Mouse (Mus musculus) hindbrain, embryonic 10.5 days (tissue): ENCODE data around the gene Paqr9. TPM values are rescaled to one million over a fixed set of nuclear protein-coding genes. Genes with fewer than 3 reads are reported as not detected.

Experiments used
- DNase-seq: peaks from one replicate; pipeline ENCODE4 v3.0.0-alpha.2; 2017; ENCODE audit warnings: low spot score
- H3K27ac ChIP-seq: fragments of 300-500 bp; sonication (generic); 2 replicates; pipeline ENCODE4 v1.5.1; 2016; ENCODE audit warnings: mild to moderate bottlenecking, moderate library complexity
- H3K27me3 ChIP-seq: fragments of 300-500 bp; sonication (generic); 2 replicates; pipeline ENCODE4 v1.6.1; 2016; ENCODE audit warnings: mild to moderate bottlenecking; ENCODE audit not compliant: poor library complexity, insufficient read depth, severe bottlenecking
- H3K36me3 ChIP-seq: fragments of 300-500 bp; sonication (generic); 2 replicates; pipeline ENCODE4 v1.6.1; 2016; ENCODE audit warnings: mild to moderate bottlenecking, moderate library complexity
- H3K4me1 ChIP-seq: fragments of 300-500 bp; sonication (generic); replicated peaks from 2 replicates; pipeline ENCODE4 v1.6.1; 2016; ENCODE audit warnings: mild to moderate bottlenecking
- H3K4me3 ChIP-seq: fragments of 300-500 bp; sonication (generic); 2 replicates; pipeline ENCODE4 v1.5.1; 2016; ENCODE audit warnings: mild to moderate bottlenecking, moderate library complexity
- H3K9me3 ChIP-seq: fragments of 300-500 bp; sonication (generic); 2 replicates; pipeline ENCODE4 v1.6.1; 2016; ENCODE audit warnings: mild to moderate bottlenecking, moderate library complexity
- WGBS: fragments of 180-500 bp; shearing (Covaris S2); methylation state at CpG from one replicate; pipeline ENCODE4 v1.1.7; 2016; 5-methylcytosine and 5-hydroxymethylcytosine counted together
- polyA plus RNA-seq: library from polyadenylated mRNA; unstranded; fragments of >200 nt; fragmentation: Nextera tagmentation; extraction: Ambion mirVana; gene quantifications from 2 replicates; pipeline ENCODE4 v1.2.1, GENCODE M21; 2016

Gene Paqr9
- polyA plus RNA-seq, 1 experiment from 2014 or later, result 0.18 TPM

DNA sequence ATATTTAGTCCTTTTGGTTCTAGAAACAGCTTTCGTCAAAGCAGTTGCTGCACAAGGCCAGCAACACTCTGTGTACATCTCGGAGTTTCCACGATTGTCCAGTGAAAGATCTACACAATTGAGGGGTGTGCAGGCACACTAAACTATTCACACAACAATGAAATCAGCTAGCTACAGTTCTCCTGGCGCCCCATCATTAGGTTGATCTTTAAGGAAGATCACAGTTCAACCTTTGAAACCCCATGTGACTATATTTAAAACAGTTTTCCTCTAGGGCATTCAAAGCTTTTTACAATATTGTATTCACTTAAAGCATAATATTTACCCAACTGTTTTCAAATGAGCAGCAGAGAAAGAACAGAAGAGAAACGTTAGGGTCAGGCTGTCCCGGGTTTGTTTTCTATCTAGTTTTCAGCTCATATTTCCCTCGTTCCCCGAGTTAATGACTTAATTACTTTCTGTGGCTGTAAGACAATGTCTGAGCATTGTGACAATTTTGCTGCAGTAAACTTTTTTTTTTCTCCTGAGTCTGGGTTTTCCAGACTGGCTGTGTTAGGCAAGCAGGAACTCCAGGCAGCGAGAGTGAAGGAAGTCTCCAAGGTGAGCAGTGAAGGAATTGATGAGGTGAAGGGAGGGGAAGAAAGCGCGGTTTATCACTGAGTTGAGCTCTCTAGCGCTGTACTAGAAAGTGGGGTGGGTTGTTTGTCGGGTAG lies 38.2 kb downstream of the Paqr9 start:
- no peak overlapping the region for H3K4me3 ChIP-seq
- WGBS, result 60% methylated on average over 13 of the region's 13 CpGs

DNA sequence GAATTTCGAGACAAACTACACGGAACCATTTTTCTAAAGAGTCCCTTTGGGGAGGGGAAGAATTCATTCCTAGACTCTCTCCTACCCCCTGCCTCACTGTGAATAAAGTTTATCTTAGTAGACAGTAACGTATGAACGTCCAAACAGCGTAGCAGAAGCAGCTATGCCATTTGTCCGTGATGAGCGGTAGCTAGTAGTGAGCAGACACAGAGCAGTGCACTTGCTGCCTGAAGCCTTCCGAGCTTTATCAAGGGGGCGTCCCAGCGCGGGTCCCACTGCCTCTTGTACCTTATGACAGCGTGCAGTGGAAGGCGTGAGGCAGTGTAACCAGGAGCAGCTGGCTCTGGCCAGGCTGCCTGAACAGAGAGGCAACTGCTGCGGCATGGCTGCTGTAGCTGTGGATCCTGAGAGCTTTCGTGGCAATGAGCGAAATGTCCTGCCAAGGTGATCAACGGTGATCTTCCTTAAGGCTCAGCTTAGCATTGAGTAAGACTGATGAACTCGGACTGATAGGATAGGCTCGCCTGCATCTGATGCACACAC lies 38.8 kb downstream of the Paqr9 start:
- Histone ChIP-seq H3K27ac (no peak overlapping the region), H3K4me1 (0 out of 2 replicates have a peak, but pooled peaks cover 4% of the 10 kb centered on the region), H3K27me3 (0 out of 2 replicates have a peak, but pooled peaks cover 3% of the 10 kb centered on the region), H3K36me3 (no peaks in the 10 kb centered on the region), H3K4me3 (no peak overlapping the region), H3K9me3 (no peaks in the 10 kb centered on the region)
- WGBS, result 61% methylated on average over 19 of the region's 19 CpGs
- no peak for DNase-seq

More for the DNA sequence above, 38.2 kb downstream of the Paqr9 start:
- Histone ChIP-seq H3K36me3 (no peaks in the 10 kb centered on the region), H3K4me1 (0 out of 2 replicates have a peak, but pooled peaks cover 4% of the 10 kb centered on the region), H3K27me3 (0 out of 2 replicates have a peak, but pooled peaks cover 3% of the 10 kb centered on the region), H3K27ac (no peak overlapping the region), H3K9me3 (no peaks in the 10 kb centered on the region)
- no peak for DNase-seq

DNA sequence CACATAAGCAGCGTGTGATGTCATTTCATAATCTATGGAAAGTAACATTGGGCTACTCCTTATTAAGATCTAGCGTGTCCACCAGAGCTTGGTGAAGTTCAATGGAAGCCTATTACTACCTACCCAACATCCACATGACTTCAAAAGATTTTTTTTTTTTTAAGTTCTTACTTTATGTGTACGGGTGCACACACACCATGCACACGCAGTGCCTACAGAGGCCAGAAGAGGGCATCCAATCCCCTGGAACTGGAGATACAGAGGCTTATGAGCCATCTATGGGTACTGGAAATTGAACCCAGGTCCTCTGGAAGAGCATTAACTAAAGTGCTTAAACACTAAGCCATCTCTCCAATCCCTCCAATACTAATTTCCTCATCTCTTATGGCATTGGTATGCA lies 39.9 kb downstream of the Paqr9 start:
- Histone ChIP-seq H3K4me1 (0 out of 2 replicates have a peak, but pooled peaks cover 4% of the 10 kb centered on the region), H3K27me3 (0 out of 2 replicates have a peak, but pooled peaks cover 3% of the 10 kb centered on the region), H3K27ac (no peak overlapping the region), H3K36me3 (no peaks in the 10 kb centered on the region), H3K4me3 (no peak overlapping the region), H3K9me3 (no peaks in the 10 kb centered on the region)
- DNase-seq, result no peak
- WGBS, result 86% methylated on average over 4 of the region's 4 CpGs

DNA sequence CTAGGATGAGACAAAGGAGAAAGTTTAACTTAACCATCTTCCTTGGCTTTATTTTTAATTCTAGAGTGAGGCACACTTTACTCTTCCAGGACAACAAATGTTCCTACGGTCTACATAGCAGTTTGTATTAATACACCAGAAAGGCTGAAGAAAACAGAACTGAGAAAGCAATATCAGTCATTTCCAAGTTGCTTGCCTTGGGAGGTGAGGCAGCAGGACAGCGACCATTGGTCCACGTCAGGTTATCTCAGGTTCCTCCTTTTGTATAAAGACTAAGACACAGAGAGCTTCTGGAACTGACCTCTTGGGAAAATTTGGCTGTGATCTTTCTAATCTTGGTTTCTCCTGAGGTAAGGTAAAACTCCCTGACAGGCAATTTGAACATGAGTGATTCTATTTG lies 43.4 kb downstream of the Paqr9 start:
- H3K27me3 ChIP-seq, result 0 out of 2 replicates have a peak, but pooled peaks cover 3% of the 10 kb centered on the region
- H3K9me3 ChIP-seq, result no peaks in the 10 kb centered on the region
- 0 out of 2 replicates have a peak, but pooled peaks cover 4% of the 10 kb centered on the region for H3K4me1 ChIP-seq
- no peak overlapping the region for H3K27ac ChIP-seq
- 82% methylated on average over 3 of the region's 3 CpGs for WGBS
- H3K36me3 ChIP-seq, result no peaks in the 10 kb centered on the region
- no peak for DNase-seq
- H3K4me3 ChIP-seq, result no peak overlapping the region

DNA sequence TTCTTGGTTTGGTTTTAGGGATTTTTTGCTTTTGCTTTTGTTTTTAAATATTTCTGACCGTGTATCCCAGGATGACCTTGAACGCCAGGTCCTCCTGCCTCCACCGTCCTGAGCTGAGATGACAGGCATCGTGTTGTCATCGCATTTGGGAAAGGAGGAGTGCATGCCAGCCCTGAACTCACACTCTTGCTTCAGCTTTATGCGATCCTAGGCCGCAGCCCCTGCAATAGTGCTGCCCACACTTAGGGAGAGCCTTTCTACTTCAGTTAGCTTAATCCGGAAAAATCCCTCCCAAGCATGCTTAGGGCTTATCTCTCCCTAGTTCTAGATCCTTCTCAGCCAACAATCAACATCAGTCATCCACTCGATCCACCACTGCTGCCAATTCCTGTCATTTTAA lies 43.9 kb downstream of the Paqr9 start:
- Histone ChIP-seq H3K27me3 (0 out of 2 replicates have a peak, but pooled peaks cover 2% of the 10 kb centered on the region), H3K4me1 (0 out of 2 replicates have a peak, but pooled peaks cover 1% of the 10 kb centered on the region), H3K9me3 (no peaks in the 10 kb centered on the region), H3K4me3 (no peak overlapping the region), H3K27ac (no peak overlapping the region), H3K36me3 (no peaks in the 10 kb centered on the region)
- WGBS, result 90% methylated on average over 9 of the region's 9 CpGs
- no peak for DNase-seq

DNA sequence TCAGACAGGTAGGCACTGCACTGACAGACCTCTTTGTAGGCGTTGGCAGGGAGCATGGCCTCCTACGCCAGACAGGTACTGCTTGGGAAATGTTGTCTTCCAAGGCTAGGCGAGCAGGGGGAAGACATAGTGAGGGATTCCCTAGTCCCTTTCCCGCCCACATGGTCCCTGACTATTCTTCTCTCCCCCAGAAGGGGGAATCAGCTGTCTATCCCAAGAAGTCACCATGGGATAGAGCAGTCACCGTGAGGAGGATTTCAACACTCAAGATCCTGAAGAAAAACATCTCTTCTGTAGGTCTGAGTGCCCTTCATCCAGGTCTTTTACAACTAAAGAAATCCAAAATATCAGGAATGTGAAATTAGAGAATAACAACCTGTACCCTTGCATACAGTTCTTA lies 47.7 kb downstream of the Paqr9 start:
- 61% methylated on average over 5 of the region's 5 CpGs for WGBS

DNA sequence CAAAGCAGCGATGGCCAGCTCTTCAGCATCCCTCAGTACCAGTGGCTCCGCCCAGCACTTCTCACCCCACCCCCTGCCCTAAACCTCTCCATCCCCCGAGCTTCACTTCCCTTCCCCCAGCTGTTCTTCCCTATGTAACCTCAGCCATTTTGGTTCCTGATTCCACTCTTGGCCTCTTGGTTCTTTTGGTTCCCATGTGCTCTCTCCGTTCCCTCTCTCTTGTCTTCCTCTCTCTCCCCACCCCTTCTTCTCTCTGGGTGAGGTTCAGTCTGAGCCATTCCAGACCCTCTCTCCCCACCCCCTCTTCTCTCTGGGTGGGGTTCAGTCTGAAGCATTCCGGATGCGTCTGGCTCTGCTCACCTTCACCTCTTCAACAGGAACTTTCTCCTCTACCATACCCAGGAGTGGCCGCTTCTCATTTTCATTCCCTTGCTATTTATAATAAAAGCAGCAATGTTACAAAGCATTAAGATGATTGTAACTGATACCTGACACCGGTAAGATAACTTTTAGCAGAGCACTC lies 52.9 kb downstream of the Paqr9 start:
- H3K4me1 ChIP-seq, result peaks cover 14% of the 10 kb centered on the region
- no peaks in the 10 kb centered on the region for H3K36me3 ChIP-seq
- no peaks in the 10 kb centered on the region for H3K9me3 ChIP-seq
- DNase-seq, result no peak
- H3K27ac ChIP-seq, result no peak overlapping the region
- H3K4me3 ChIP-seq, result no peak overlapping the region
- no peaks in the 10 kb centered on the region for H3K27me3 ChIP-seq
- WGBS, result 79% methylated on average over 8 of the region's 8 CpGs

More for the DNA sequence above, 47.7 kb downstream of the Paqr9 start:
- Histone ChIP-seq H3K27me3 (no peaks in the 10 kb centered on the region), H3K27ac (no peak overlapping the region), H3K4me3 (no peak overlapping the region), H3K36me3 (no peaks in the 10 kb centered on the region), H3K9me3 (no peaks in the 10 kb centered on the region), H3K4me1 (no peaks in the 10 kb centered on the region)
- no peak for DNase-seq

DNA sequence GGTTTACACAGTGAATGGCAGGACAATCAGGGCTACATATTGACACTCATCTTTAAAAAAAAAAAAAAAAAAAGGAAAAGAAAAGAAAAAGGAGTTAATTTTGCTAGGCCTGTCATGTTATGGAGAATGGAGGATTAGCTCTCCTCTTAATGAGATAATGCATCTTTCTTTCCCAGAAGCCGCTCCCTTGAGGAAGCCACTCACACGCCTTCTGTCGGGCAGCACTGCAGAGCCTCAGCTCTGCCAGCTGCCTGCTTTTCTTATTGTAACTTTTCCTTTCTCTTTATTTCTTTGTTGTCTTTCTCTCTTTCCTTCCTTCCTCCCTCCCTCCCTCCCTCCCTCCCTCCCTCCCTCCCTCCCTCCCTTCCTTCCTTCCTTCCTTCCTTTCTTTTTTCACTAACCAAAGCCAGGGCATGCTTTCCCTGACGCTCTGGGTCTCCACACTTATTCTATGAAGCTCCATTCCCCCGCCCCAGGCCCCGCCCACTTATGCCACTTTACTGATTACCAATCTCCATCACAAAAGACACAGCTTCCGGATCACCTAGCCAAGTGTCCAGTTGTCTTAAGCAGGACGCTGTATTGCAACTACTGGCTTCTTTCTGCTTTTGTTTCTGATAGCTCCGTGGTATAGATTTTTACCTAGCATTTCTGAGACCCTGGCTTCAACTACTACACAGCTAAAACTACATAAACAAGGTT lies 54.1 kb downstream of the Paqr9 start:
- DNase-seq, result peak; percentile 28
- Histone ChIP-seq H3K27ac (no peak overlapping the region), H3K36me3 (no peaks in the 10 kb centered on the region), H3K4me3 (peak overlapping the region; percentile 29), H3K9me3 (no peaks in the 10 kb centered on the region), H3K4me1 (peaks cover 14% of the 10 kb centered on the region), H3K27me3 (no peaks in the 10 kb centered on the region)
- WGBS, result 22% methylated on average over 9 of the region's 9 CpGs

DNA sequence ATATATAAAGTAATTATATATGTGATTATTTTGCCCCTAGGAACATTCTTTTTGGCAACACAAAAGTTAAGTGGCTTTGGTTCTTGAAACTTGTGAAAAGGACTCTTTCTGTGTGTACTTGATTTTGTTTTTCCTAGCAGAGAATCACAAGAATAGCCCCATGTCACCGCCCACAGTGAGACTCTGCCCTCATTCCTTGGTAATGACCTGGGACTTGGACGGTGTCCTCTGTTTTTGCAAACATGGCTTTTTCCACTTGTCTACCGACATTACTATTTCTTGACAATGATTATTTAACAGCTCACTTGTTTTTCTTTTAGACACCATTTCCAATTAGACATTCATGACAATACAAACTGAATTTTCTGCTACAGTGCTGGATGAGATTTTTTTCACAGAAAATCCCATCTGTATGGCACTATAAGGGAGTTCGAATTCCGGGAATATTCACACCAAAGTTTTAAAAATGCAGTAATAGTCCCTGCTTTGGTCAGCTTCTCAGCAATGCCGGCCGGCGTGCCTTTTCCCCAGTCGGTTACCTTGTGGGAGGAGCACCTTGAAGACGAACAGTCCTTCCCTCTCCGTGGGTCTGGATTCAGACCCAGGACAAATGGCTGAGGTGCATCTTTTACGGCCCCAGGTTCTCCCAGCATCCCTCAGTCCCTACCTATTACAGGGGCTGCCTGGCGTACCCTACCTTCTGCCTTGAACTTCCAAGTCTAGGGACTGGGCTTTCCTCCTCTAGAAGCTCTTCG lies 55.6 kb downstream of the Paqr9 start:
- Histone ChIP-seq H3K36me3 (no peaks in the 10 kb centered on the region), H3K27me3 (no peaks in the 10 kb centered on the region), H3K4me1 (peaks cover 14% of the 10 kb centered on the region), H3K4me3 (no peak overlapping the region), H3K27ac (no peak overlapping the region), H3K9me3 (no peaks in the 10 kb centered on the region)
- 83% methylated on average over 14 of the region's 14 CpGs for WGBS
- no peak for DNase-seq

DNA sequence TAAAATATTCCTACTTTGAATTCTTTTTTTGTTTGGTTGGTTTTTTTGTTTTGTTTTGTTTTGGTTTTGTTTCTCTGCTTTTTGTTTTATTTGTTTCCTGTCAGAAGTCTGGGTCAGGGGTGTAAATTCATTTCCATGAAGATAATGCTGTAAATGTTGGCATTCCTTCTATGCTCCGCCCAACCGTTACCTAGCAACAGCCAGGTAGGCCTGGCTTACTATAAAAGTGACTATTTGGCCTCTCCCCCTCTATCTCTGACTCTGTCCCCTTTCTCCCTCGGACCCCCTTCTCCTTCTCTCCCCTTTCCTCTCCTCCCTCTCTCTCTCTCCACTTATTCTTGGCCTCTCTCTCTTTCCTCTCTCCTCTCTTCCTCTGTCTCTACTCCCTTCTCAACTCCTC lies 56.5 kb downstream of the Paqr9 start:
- H3K4me3 ChIP-seq, result no peak overlapping the region
- WGBS, result 81% methylated on average over 3 of the region's 3 CpGs
- peaks cover 14% of the 10 kb centered on the region for H3K4me1 ChIP-seq

More for the DNA sequence above, 56.5 kb downstream of the Paqr9 start:
- no peaks in the 10 kb centered on the region for H3K9me3 ChIP-seq
- DNase-seq, result no peak
- H3K36me3 ChIP-seq, result no peaks in the 10 kb centered on the region
- H3K27me3 ChIP-seq, result no peaks in the 10 kb centered on the region
- H3K27ac ChIP-seq, result no peak overlapping the region
